Mouse (Mus musculus): ENCODE results near the gene Hs2st1. TPM values are rescaled to one million over a fixed set of nuclear protein-coding genes. Genes with fewer than 3 reads are reported as not detected.

Hs2st1 gene
- total and polyA plus RNA-seq, 2 experiments from 2014 or later: 14.1 to 57.7 TPM

DNA sequence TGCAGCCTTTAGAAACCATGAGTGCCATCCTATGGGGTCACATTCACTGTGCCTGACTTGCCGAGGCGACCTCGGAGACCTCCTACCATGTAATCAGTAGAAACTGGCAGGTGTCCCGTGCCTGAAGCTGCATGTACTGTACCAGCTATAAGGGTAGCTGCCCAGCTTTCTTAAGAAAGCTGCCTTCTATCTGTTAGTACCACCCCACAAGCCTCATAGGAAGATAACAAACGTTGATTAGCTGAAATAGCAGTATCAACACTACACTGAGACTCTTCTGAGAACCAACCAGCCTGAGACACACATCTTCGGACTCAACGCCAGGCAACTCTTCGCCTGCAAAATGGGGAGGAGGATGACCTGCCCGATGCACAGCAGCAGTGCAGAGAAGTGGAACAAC lies 122.1 kb downstream of the Hs2st1 start:
- Histone ChIP-seq H3K36me3 (ENCODE audit: insufficient read depth) (0 out of 2 replicates have a peak, but pooled peaks cover 9% of the 10 kb centered on the region), H3K4me1 (ENCODE audit: insufficient read depth) (no peaks in the 10 kb centered on the region), H3K27ac (ENCODE audit: low read depth, low read length) (no peak overlapping the region), H3K9ac (no peak overlapping the region), H3K4me3 (ENCODE audit: low read depth, low read length) (no peak overlapping the region), H3K9me3 (ENCODE audit: low read length) (no peaks in the 10 kb centered on the region), H3K4me2 (ENCODE audit: low read depth) (no peak overlapping the region), H3K27me3 (ENCODE audit: insufficient read depth, low read length) (no peaks in the 10 kb centered on the region)
- 90% methylated on average over 9 of the region's 9 CpGs for WGBS
- DNase-seq (no peak), ATAC-seq (no peak)
- TF ChIP-seq CTCF (IDR thresholded peaks at IDR 0.05; ENCODE audit: low read depth): no peak

DNA sequence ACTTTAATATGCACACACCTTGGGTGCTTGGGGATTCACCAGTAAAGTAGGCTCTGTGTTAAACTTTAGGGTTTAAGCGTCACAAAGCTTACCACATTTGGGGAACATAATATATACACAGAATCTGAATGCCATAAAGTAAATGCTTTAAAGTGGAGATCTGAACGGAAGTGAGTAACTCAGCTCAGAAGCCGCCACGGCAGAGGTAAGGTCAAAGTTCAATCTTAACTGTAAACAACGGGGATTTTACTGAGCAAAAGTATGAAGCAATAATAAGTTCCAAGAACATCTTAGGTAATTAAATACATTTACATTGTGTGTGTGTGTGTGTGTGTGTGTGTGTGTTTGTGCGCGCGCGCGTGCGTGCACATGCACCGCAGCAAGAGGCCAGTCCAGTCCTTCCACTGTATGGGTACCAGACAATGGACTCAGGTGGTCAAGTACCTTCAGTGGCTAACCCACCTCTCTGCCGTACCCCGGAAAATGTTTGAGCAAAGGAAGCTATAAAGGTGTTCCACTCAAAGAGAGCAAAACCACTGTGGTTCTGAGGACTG lies 123.8 kb downstream of the Hs2st1 start:
- 94% methylated on average over 14 of the region's 14 CpGs for WGBS
- no peak overlapping the region for H3K9ac ChIP-seq
- TF ChIP-seq CTCF (IDR thresholded peaks at IDR 0.05; ENCODE audit: low read depth): no peak

DNA sequence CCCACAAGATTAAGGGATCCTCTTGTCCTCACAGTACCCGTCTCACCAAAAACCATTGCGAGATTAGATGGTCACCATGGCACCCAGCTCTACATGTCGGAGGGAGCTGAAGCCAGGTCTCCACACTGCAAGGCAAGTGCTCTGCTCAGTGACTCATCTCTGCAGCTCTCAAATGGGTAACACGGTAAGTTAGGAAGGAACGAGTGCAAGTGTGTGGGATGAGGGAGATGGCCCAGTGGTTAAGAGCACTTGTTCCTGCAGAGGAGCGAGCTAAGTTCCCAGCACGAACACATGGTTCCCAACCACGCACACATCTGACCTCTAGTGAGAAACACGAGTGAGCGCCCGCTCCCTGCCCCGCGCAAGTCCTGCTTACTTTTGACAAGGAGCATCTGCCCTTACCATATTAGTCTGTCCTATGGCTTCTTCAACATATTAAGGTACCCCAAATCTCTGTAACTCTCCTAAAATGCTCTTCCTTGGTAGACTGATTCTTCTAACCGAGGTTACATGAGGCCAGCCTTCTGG lies 132.0 kb downstream of the Hs2st1 start:
- H3K27ac ChIP-seq (ENCODE audit: low read depth, low read length): no peak overlapping the region
- ATAC-seq: no peak

More for the DNA sequence above, 123.8 kb downstream of the Hs2st1 start:
- no peaks in the 10 kb centered on the region for H3K4me1 ChIP-seq (ENCODE audit: insufficient read depth)
- DNase-seq: no peak
- H3K9me3 ChIP-seq (ENCODE audit: low read length): no peaks in the 10 kb centered on the region
- no peak overlapping the region for H3K4me2 ChIP-seq (ENCODE audit: low read depth)
- H3K27me3 ChIP-seq (ENCODE audit: insufficient read depth, low read length): no peaks in the 10 kb centered on the region
- 0 out of 2 replicates have a peak, but pooled peaks cover 9% of the 10 kb centered on the region for H3K36me3 ChIP-seq (ENCODE audit: insufficient read depth)
- H3K27ac ChIP-seq (ENCODE audit: low read depth, low read length): no peak overlapping the region
- ATAC-seq: no peak
- no peak overlapping the region for H3K4me3 ChIP-seq (ENCODE audit: low read depth, low read length)

DNA sequence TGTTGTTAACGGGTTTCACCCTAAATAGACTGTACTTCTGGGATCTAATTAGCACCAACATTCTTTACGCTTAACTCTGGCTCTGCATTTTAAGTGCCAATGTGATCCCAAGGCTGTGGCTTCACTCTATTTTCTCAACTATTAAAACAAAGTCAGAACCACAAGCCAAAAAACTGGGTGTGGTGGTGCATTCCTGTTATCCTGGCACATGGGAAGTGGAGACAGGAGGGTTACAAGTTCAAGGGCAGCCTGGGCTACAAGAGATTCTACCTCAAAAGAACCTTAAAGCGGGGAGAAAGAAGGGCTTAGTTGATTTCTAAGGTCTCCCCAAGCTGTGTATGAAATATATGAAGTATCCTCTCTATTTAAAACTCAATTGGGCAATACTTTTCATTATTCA lies 133.9 kb downstream of the Hs2st1 start:
- ATAC-seq: no peak
- no peaks in the 10 kb centered on the region for H3K4me1 ChIP-seq (ENCODE audit: insufficient read depth)
- H3K9ac ChIP-seq: no peak overlapping the region
- no peak overlapping the region for H3K4me2 ChIP-seq (ENCODE audit: low read depth)
- WGBS: 53% methylated on average over 3 of the region's 3 CpGs
- H3K27ac ChIP-seq (ENCODE audit: low read depth, low read length): no peak overlapping the region
- H3K9me3 ChIP-seq (ENCODE audit: low read length): no peaks in the 10 kb centered on the region
- TF ChIP-seq CTCF (IDR thresholded peaks at IDR 0.05; ENCODE audit: low read depth): no peak
- no peak overlapping the region for H3K4me3 ChIP-seq (ENCODE audit: low read depth, low read length)
- H3K27me3 ChIP-seq (ENCODE audit: insufficient read depth, low read length): no peaks in the 10 kb centered on the region
- no peak for DNase-seq
- peaks cover 9% of the 10 kb centered on the region for H3K36me3 ChIP-seq (ENCODE audit: insufficient read depth)

More for the DNA sequence above, 132.0 kb downstream of the Hs2st1 start:
- H3K4me2 ChIP-seq (ENCODE audit: low read depth): no peak overlapping the region
- no peaks in the 10 kb centered on the region for H3K9me3 ChIP-seq (ENCODE audit: low read length)
- no peaks in the 10 kb centered on the region for H3K27me3 ChIP-seq (ENCODE audit: insufficient read depth, low read length)
- H3K4me3 ChIP-seq (ENCODE audit: low read depth, low read length): no peak overlapping the region
- H3K36me3 ChIP-seq (ENCODE audit: insufficient read depth): peaks cover 9% of the 10 kb centered on the region
- WGBS: 97% methylated on average over 14 of the region's 14 CpGs
- DNase-seq: no peak
- H3K4me1 ChIP-seq (ENCODE audit: insufficient read depth): no peaks in the 10 kb centered on the region
- no peak for TF ChIP-seq CTCF (IDR thresholded peaks at IDR 0.05; ENCODE audit: low read depth)
- H3K9ac ChIP-seq: no peak overlapping the region

DNA sequence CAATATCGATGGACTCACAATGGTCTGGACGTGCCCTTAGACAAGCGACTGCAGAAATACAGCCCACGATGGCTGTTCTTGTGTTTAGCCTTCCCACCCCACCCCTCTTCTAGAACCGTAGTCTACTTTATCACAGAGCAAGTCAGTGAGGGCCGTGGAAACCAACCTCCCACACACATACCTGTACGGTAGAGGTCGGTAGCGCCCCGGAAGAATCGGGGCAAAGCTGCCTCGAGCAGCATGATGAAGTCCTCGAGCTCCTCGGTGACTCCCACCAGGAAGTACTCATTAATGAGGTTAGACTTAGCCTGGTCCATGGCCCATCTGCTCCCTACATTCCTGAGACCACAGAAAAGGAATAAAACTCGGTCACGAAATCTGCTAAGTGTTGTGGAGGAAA lies 134.7 kb downstream of the Hs2st1 start:
- H3K27me3 ChIP-seq (ENCODE audit: insufficient read depth, low read length): no peaks in the 10 kb centered on the region
- H3K4me3 ChIP-seq (ENCODE audit: low read depth, low read length): no peak overlapping the region
- H3K4me2 ChIP-seq (ENCODE audit: low read depth): no peak overlapping the region
- no peak for DNase-seq
- ATAC-seq: no peak
- H3K9ac ChIP-seq: no peak overlapping the region
- H3K4me1 ChIP-seq (ENCODE audit: insufficient read depth): no peaks in the 10 kb centered on the region
- H3K36me3 ChIP-seq (ENCODE audit: insufficient read depth): peaks cover 9% of the 10 kb centered on the region
- no peak for TF ChIP-seq CTCF (IDR thresholded peaks at IDR 0.05; ENCODE audit: low read depth)
- WGBS: 94% methylated on average over 16 of the region's 16 CpGs
- no peaks in the 10 kb centered on the region for H3K9me3 ChIP-seq (ENCODE audit: low read length)
- no peak overlapping the region for H3K27ac ChIP-seq (ENCODE audit: low read depth, low read length)

DNA sequence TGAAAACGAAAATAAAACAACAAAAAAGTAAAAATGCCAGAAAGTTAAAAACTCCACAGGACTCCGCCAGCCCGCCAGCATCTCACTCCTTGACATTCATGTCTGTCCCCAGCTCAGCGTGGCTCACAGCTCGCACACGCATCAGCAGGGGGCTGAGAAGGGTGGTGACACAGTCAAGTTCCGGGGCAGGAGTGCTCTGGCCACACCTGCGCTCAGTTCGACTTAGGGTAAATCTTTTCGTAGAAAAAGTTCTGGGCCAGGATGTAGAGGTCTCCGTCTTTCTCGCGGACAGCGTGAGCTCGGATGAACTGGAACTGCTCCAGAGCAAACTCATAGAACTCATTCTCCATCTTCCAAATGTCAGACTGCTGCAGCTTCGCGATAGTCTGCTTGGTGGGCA lies 135.7 kb downstream of the Hs2st1 start:
- H3K4me2 ChIP-seq (ENCODE audit: low read depth): no peak overlapping the region
- H3K4me1 ChIP-seq (ENCODE audit: insufficient read depth): no peaks in the 10 kb centered on the region
- H3K27me3 ChIP-seq (ENCODE audit: insufficient read depth, low read length): no peaks in the 10 kb centered on the region
- H3K9me3 ChIP-seq (ENCODE audit: low read length): no peaks in the 10 kb centered on the region
- no peak overlapping the region for H3K4me3 ChIP-seq (ENCODE audit: low read depth, low read length)
- 93% methylated on average over 17 of the region's 17 CpGs for WGBS
- H3K27ac ChIP-seq (ENCODE audit: low read depth, low read length): no peak overlapping the region
- no peak for TF ChIP-seq CTCF (IDR thresholded peaks at IDR 0.05; ENCODE audit: low read depth)
- peaks cover 9% of the 10 kb centered on the region for H3K36me3 ChIP-seq (ENCODE audit: insufficient read depth)
- ATAC-seq (no peak), DNase-seq (no peak)
- H3K9ac ChIP-seq: no peak overlapping the region

DNA sequence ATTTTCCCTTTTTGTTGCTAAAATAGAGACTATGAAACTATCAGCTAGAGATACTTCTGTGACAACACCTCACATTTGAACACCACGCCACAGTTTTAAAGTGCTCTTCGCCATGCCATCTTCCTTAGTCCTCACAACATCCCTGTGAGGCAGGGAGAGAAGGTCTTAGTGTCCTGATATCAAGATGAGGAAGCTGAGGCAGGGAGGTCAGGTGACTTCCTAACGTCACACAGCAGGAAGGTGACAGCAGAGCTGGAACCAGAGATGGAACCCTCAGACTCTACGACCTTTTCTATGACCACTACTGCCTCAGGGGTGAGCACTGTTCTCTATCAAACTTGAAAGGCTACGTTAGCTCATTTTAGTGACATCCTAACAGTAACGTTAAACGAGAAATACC lies 136.9 kb downstream of the Hs2st1 start:
- H3K9me3 ChIP-seq (ENCODE audit: low read length): no peaks in the 10 kb centered on the region
- ATAC-seq (no peak), DNase-seq (no peak)
- H3K4me3 ChIP-seq (ENCODE audit: low read depth, low read length): no peak overlapping the region
- H3K27me3 ChIP-seq (ENCODE audit: insufficient read depth, low read length): no peaks in the 10 kb centered on the region
- no peaks in the 10 kb centered on the region for H3K4me1 ChIP-seq (ENCODE audit: insufficient read depth)
- H3K36me3 ChIP-seq (ENCODE audit: insufficient read depth): peaks cover 9% of the 10 kb centered on the region
- H3K9ac ChIP-seq: no peak overlapping the region
- no peak for TF ChIP-seq CTCF (IDR thresholded peaks at IDR 0.05; ENCODE audit: low read depth)
- no peak overlapping the region for H3K27ac ChIP-seq (ENCODE audit: low read depth, low read length)
- no peak overlapping the region for H3K4me2 ChIP-seq (ENCODE audit: low read depth)
- 93% methylated on average over 7 of the region's 7 CpGs for WGBS
